Mouse (Mus musculus) left cerebral cortex, postnatal 25 days (tissue): ENCODE results near the gene Pak3. TPM values are rescaled to one million over a fixed set of nuclear protein-coding genes. Genes with fewer than 3 reads are reported as not detected.

ENCODE experiments used
- DNase-seq, 2 experiments: peaks; one replicate each; pipeline ENCODE4 v3.0.0; 2022; ENCODE audit warnings: low spot score in 2 of 2, mixed read lengths in 1 of 2
- intact Hi-C: fragments of 180-260 bp; cut with DNase I; formaldehyde crosslinking; loops from one replicate; pipeline ENCODE4 v1.15.1; 2025
- total RNA-seq, 2 experiments: library from RNA; stranded (reverse); gene quantifications; 2 replicates each; pipeline ENCODE4 v1.2.3; 2021

Pak3 gene
- total RNA-seq, 2 experiments from 2014 or later = 120 to 131 TPM

GRCm38 (mm10) chrX:143654308-143655176, 136.2 kb downstream of the Pak3 start:
- intact Hi-C loops = no loop called here
- DNase-seq = no peak

DNA sequence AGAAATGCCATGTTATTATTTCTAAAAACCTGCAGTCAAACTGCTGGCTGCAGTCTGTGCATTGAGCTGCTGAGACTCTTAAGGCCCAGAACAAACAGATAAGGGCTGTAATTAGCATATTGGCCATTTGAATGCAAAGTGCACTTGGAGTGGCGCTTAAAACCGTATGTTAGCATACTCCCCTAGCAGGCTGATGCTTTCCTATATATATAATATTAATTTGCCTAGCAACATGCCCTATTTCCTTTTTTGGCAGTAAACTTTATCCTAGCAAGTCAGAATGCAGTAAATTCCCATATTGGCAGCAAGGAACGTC, 136.7 kb downstream of the Pak3 start:
- no peak for DNase-seq
- intact Hi-C loops = no loop called here

DNA sequence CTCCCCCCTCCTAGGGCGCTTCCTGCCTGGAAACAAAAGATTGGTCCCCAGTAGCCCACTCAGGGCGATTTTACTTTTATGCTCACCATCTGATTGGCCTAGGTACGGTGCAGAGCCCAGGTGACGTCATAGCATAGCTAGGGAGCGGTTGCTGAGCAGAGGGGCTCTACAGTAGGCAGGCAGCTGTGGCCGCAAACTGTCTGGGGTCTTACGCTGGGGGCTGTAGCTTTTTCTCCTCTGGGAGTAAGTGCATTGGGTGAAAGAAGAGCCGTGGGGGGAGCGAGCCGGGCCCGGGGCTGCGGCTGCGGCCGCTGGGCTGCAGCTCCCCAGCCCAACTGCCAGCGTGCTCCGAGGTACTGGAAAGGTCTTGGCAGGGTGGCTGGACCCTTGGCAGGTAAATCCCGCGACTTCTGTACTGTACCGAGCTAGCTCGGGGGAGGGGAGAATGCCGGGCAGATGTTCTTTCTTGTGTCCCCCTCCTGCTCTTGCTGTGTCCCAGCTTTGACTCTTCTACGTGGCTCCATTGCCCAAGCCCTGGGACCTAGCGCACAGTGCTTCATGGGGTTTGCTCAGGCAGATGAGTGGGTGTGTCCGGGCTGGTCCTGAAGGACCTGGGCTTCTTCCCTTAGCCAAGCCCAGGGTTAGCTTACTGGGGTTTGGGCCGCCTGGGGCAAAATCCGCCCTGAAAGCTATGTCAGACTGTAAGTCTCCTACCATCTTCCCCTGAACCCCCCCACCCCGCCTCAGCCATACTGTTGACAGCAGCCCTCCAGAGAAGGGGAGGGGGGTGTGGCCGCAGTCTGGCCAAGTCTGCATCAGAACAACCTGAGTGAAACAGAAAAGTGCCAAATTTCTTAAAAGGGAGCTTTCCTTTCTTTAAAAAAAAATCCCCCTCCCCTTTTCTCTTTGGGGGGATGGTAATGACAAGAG, 146.1 kb downstream of the Pak3 start:
- intact Hi-C loops = loop anchor here (1.0 to 5.0 kb wide), 3 partner anchors 41 to 217 kb away; partner anchors contain the start of gene Pak3
- DNase-seq = peak; percentile 56 to 80

DNA sequence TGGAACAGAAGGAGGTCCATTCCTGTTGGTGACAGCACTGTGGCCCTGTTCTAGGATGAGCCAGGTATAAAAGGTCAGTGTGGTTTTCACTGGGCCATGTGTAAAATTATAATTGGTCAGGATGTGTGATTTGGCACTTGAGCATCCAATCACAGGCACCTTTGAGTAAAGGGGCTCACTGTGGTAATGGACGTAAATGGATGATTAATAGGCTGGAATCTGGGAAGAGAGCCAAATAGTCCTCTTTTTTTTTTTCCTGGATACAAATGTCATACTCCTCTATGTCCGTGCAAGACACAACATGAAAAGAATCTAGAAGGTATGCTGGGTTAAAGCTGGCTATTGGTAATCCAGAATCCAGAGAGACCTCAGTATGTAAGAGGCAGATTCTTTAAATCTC, 147.4 kb downstream of the Pak3 start:
- intact Hi-C loops = loop anchor here (2.0 to 5.0 kb wide), 3 partner anchors 148 to 218 kb away; partner anchors contain the start of gene Pak3
- no peak for DNase-seq

- intact Hi-C loops = loop anchor here (2.0 to 5.0 kb wide), 3 partner anchors 150 to 220 kb away; partner anchors contain the start of gene Pak3
- DNase-seq = peak; percentile 15 to 30
Observed at GRCm38 (mm10) chrX:143666991-143667390, 148.6 kb downstream of the Pak3 start.

DNA sequence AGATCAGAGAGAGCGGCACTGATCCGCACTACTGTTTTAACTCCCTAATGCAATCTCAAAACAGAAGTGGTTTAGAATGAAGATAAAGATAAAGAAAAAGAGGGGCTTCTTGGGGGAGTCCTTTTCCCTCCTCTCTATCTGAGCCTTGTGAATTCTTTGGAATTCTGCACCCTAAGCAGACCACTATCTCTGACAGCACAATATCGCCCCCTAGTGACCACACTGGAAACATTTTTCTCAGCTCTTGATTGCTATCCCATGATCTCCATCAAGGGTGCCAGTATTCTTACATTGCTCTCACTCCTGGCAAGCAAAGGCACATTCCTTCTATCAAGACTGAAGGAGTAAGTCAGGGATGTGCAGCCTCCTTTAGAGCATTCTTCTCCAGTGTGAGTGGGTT, 149.9 kb downstream of the Pak3 start:
- DNase-seq = peak; percentile 36 to 70
- intact Hi-C loops = loop anchor here (2.0 to 5.0 kb wide), 3 partner anchors 151 to 569 kb away; partner anchors contain the start of genes Pak3 and Rtl9

DNA sequence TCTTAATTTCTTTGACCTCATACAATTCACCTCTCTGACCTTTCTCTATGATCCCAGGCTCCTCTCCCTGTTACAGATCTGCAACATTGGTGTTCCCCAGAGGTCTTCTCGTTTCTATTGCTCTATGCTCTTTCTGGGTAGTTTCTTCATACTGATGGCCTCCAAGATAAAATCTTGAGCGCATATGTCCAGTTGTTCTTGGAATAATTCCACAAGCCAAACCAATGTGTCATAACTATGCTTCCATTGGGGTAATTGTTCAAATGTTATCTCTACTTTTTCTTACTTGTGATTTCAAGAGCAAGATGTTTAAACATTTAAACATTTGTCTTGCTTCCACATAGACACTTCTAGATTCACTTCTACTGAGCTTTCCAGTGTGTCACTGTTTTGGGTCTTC, 160.2 kb downstream of the Pak3 start:
- intact Hi-C loops = no loop called here
- no peak for DNase-seq

- no peak for DNase-seq
- intact Hi-C loops = no loop called here
Observed at GRCm38 (mm10) chrX:143722250-143722649, 203.9 kb downstream of the Pak3 start.

DNA sequence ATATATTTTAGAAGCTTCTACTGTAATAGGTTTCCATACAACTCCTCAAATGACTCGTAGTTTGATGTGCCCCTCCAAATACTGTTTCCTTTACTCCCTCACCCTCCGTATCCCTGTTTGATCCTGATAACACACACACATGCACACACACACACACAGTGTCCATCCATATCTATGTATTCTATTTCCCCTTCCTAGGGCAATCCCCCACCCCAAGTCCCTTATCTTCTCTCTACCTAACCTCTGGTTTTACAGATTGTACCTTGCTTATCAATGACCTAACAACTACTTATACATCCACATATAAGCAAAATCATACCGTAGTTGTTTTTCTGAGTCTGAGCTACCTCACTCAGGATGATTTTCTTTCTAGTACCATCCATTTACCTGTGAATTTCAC, 207.0 kb downstream of the Pak3 start:
- no peak for DNase-seq
- intact Hi-C loops = no loop called here

- intact Hi-C loops = no loop called here
- no peak for DNase-seq
Observed at GRCm38 (mm10) chrX:143736035-143736434, 217.6 kb downstream of the Pak3 start.

DNA sequence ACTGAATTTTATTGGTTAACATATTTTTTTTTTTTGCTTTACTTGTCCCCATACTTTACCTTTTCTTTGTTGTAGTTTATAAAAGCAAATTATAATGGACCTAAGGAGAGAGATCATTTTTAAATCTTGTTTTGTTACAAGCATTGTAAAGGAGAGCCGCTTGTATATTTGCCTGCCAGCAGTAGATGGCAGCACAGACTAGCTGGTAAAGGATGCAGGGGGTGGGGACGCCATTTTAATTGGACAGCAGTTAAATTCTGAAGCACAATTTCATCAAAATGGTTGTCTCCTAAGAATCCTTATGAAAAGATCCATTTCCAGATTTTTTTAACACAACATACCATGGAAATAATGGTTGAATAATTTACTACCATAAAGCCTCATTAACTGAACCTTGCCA, 220.8 kb downstream of the Pak3 start:
- intact Hi-C loops = loop anchor here (2.0 kb wide), 1 partner anchor 258 kb away; no protein-coding TSS in a partner anchor
- peak in 1 of 2 experiments; percentile 38 for DNase-seq

- intact Hi-C loops = no loop called here
- DNase-seq = no peak
Observed at GRCm38 (mm10) chrX:143762556-143762955, 244.2 kb downstream of the Pak3 start.

DNA sequence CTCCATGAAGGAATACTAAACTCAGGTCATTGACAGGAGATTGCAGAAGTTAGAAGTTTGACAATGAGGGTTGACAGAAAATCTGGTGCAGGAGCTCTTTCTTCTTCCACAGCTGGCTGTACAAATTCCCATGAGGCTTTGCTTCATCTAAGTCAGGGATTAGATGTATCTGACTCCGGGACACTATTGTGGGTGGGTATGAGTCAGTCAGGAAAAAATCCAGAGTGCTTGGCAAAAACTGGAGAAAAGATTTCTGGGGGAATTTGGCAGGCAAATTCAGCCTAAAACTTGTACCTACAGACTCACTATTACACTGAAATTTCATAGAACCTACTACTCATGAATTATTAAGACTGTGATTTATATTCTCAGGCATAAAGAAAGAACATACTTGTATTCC, 297.6 kb downstream of the Pak3 start:
- intact Hi-C loops = no loop called here
- DNase-seq = peak in 1 of 2 experiments; percentile 21

DNA sequence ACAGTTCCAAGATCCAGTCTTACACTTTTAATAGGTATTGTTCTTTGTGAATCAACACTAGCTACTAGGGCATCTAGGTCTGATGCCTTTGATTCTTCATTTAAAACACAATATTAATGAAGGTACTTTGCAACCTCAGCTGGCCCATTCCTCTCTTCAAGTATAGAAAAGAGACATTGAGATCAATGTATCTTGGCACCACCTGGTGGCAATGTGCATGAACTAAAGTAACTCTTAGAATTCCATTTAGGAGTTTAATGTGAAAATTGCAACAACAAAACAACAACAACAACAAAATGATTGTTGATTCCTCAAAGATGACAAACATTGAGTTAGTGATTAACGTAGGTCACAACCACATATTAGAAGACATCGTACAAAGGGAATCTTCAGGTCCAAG, 300.6 kb downstream of the Pak3 start:
- intact Hi-C loops = no loop called here
- peak in 1 of 2 experiments; percentile 4 for DNase-seq

- DNase-seq = no peak
- intact Hi-C loops = no loop called here
Observed at GRCm38 (mm10) chrX:143826521-143826920, 308.1 kb downstream of the Pak3 start.

GRCm38 (mm10) chrX:143827212-143827611, 308.8 kb downstream of the Pak3 start, which contains the start of gene Capn6:
Capn6 (minus strand) TSS chrX:143827414.
- intact Hi-C loops = no loop called here
- no peak for DNase-seq

DNA sequence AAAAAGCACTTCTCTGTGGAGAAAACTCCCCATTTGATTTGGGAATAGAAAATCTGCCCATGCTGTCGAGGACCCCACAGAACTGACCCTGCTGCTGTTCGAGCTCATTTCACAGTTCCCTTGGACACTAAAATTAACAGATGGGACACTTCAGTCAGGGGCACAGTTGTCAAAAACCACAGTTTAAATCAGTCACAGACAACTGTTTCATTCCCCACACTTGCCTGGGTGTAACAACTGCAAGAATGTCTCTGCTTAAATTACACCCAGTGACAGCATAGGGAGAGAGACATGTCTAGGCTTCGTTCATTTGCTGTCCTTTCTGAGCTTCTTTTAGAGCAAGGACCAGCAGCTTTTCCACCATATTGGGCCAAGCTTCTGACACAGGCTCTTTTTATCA, 328.2 kb downstream of the Pak3 start:
- peak in 1 of 2 experiments; percentile 37 for DNase-seq

More for the DNA sequence above, 328.2 kb downstream of the Pak3 start:
- intact Hi-C loops = no loop called here
